Mouse (Mus musculus): ENCODE results near the gene Gabbr1. TPM values are rescaled to one million over a fixed set of nuclear protein-coding genes. Genes with fewer than 3 reads are reported as not detected.

Gene Gabbr1
- polyA plus RNA-seq (2015; fragmentation: Illumina TruSeq; extraction: RNeasy Lipid Tissue Mini Kit (QIAGEN cat#74804); ENCODE audit: low read depth, low replicate concordance), result 529 TPM

DNA sequence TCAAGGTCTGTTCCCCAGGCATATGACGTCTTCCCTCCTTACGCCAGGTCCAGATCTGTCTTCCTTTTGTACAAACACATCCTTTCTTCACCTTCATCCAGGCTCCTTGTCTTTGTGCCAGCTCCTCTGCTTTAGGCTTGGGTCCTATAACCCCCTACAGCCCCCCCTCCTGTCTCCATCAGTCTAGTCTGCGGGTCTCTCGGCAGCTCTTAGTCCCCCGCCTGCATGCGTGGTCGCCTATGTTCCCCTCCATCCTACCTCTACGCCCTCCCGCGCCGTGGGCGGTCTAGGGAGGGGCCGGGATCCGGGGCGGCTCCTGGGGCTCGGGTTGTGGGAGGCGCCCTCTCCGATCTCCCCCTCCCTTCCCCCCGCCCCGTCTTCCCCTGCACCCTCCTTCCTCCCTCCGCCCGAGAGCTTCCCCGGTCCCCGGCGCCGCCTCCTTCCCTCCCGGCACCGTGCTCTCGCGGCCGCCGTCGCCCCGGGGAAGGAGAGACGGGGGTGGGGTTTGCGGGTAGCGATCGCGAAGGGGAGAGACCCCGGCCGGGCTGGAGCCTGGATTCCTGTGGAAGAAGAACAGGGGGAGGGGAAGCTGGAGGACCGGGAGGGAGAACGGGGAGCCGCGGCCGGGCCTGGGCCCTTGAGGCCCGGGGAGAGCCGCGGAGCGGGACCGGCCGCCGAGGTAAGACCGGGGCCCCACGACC lies at the start of gene Gabbr1:
TSS of gene Gabbr1 (plus strand) at position 356 of the 701 bp plus-strand sequence.

DNA sequence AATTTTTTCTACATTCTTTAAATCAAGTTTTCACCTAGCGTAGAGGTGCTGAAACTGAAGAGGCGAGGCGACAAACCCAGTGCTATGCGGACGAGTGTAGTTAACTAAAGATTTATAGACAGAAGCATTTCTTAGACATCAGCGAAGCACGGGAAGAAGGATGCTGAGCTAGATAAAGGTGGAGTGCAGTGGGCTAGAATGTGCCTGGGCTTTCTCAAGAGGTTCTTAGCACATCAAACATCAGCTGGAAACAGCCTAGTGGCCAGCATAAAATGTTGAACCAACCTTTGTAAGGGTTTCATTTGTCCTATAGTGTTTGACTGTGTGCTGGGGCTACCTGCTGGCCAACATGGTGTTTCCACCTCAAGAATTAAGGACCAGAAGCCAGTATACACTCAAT lies 44.9 kb upstream of the Gabbr1 start, which contains the start of gene Zfp57:
TSS of gene Zfp57 (plus strand) at position 301 of the 400 bp plus-strand sequence.

DNA sequence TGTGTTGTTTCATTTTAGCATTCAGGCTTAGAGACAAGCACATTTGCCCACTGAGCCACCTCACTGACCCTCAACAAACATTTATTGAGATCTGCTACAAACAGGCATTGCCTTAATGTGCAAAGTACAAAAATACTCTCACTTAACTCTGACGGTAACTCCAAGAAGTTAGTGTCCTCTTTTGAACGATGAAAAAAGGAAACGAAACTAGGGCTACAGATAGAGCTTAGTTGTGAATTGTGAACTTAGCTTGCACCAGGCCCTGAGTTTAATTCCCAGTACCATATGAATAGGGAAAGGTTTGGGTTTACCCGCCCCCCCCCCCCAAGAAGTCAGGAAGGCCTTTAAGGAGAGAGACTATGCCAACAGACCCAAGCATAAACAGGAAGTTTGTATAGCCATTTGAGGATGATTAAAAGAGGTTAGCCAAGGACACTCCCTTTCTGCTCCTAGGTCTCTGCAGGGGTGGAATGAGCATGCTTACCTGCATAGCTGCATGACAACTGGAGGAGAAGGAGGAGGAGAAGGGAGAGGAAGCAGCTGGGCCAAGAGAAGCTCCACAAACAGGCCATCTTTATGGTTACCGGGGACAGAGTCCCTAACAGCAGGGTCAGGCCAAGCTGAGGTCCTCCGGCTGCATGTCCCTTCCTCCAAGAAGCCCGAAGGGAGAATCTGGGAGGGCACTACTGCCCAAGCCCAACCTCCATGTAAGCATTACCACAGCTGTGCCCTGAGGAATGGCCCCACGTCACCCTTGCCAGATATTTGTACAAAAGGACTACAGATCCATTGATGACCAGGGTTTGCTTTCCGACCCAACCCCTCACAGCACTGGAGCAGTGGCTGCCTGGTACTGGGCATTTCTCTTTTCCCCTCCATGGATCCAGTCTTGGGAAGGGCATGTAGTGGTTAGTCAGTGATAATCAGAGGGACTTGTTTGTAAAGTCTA lies 22.9 kb upstream of the Gabbr1 start, which contains the start of gene Mog:
TSS of gene Mog (minus strand) at position 771 of the 949 bp plus-strand sequence.

DNA sequence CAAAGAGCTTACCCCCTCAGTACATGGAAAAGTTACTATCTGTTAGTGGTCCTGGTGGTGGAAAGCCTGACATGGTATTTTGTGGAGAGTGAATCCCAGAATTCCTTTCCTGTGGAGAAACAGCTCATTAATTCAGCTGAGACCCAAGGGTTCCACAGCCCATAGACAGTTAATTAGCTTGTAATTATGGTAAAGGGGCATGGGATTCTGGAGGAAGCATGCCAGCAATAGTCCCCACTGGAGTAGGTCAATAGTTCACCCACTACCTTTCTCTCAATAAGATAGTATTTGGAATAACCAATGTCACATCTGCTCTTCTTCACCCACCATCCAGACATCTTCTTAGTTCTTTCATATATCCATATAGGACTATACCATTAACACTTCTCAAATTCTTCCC lies 42.6 kb downstream of the Gabbr1 start, which contains the start of gene Olfr90:
TSS of gene Olfr90 (minus strand) at position 101 of the 400 bp plus-strand sequence.

DNA sequence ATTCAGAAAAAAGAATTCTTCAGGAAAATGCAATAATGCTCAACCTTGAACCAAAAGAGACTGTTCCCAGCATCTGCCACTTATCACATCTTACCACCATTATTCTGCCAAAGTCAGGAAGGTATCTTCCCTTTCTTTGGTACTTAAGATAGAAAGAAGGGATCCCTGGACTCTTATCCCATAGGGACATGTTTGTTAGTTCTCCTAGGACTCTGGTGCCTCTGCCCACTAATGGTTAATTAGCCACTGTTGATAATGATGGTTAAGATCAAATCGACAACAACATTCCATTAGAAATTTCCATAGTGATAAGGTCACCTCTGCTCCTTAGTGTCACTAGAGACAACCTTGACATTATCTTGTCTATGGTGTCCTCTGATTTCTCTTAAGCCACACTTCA lies 52.4 kb downstream of the Gabbr1 start, which contains the start of gene Olfr91:
TSS of gene Olfr91 (minus strand) at position 101 of the 400 bp plus-strand sequence.

DNA sequence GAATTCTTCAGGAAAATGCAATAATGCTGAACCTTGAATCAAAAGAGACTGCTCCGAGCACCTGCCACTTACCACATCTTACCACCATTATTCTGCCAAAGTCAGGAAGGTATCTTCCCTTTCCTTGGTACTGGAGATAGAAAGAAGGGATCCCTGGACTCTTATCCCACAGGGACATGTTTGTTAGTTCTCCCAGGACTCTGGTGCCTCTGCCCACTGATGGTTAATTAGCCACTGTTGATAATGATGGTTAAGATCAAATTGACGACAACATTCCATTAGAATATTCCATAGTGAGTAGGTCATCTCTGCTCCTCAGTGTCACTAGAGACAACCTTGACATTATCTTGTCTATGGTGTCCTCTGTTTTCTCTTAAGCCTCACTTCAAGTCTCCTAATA lies 74.2 kb downstream of the Gabbr1 start, which contains the start of gene Olfr92:
TSS of gene Olfr92 (minus strand) at position 101 of the 400 bp plus-strand sequence.

Other genes with a start within 250 kb of the Gabbr1 start
- not detected for gene H2-M10.6, start 233.8 kb upstream of the Gabbr1 start, polyA plus RNA-seq (2015; fragmentation: Illumina TruSeq; extraction: RNeasy Lipid Tissue Mini Kit (QIAGEN cat#74804); ENCODE audit: low read depth, low replicate concordance)
- gene Trim26, start 208.8 kb upstream of the Gabbr1 start, polyA plus RNA-seq (2015; fragmentation: Illumina TruSeq; extraction: RNeasy Lipid Tissue Mini Kit (QIAGEN cat#74804); ENCODE audit: low read depth, low replicate concordance), result 18.4 TPM
- gene Trim15, start 178.8 kb upstream of the Gabbr1 start, polyA plus RNA-seq (2015; fragmentation: Illumina TruSeq; extraction: RNeasy Lipid Tissue Mini Kit (QIAGEN cat#74804); ENCODE audit: low read depth, low replicate concordance), result not detected
- not detected for gene Trim10, start 176.4 kb upstream of the Gabbr1 start, polyA plus RNA-seq (2015; fragmentation: Illumina TruSeq; extraction: RNeasy Lipid Tissue Mini Kit (QIAGEN cat#74804); ENCODE audit: low read depth, low replicate concordance)
- 0.42 TPM for gene Trim40, start 155.8 kb upstream of the Gabbr1 start, polyA plus RNA-seq (2015; fragmentation: Illumina TruSeq; extraction: RNeasy Lipid Tissue Mini Kit (QIAGEN cat#74804); ENCODE audit: low read depth, low replicate concordance)
- gene Trim31, start 147.8 kb upstream of the Gabbr1 start, polyA plus RNA-seq (2015; fragmentation: Illumina TruSeq; extraction: RNeasy Lipid Tissue Mini Kit (QIAGEN cat#74804); ENCODE audit: low read depth, low replicate concordance), result not detected
- gene Rnf39, start 103.0 kb upstream of the Gabbr1 start, polyA plus RNA-seq (2015; fragmentation: Illumina TruSeq; extraction: RNeasy Lipid Tissue Mini Kit (QIAGEN cat#74804); ENCODE audit: low read depth, low replicate concordance), result 5.6 TPM
- 197 TPM for gene Ppp1r11, start 94.2 kb upstream of the Gabbr1 start, polyA plus RNA-seq (2015; fragmentation: Illumina TruSeq; extraction: RNeasy Lipid Tissue Mini Kit (QIAGEN cat#74804); ENCODE audit: low read depth, low replicate concordance)
- 60.3 TPM for gene Znrd1, start 87.4 kb upstream of the Gabbr1 start, polyA plus RNA-seq (2015; fragmentation: Illumina TruSeq; extraction: RNeasy Lipid Tissue Mini Kit (QIAGEN cat#74804); ENCODE audit: low read depth, low replicate concordance)
- gene Znrd1as, start 87.4 kb upstream of the Gabbr1 start, polyA plus RNA-seq (2015; fragmentation: Illumina TruSeq; extraction: RNeasy Lipid Tissue Mini Kit (QIAGEN cat#74804); ENCODE audit: low read depth, low replicate concordance), result 8.0 TPM
- gene 2410137M14Rik, start 64.7 kb upstream of the Gabbr1 start, polyA plus RNA-seq (2015; fragmentation: Illumina TruSeq; extraction: RNeasy Lipid Tissue Mini Kit (QIAGEN cat#74804); ENCODE audit: low read depth, low replicate concordance), result 0.74 TPM
- gene H2-M5, start 56.4 kb upstream of the Gabbr1 start, polyA plus RNA-seq (2015; fragmentation: Illumina TruSeq; extraction: RNeasy Lipid Tissue Mini Kit (QIAGEN cat#74804); ENCODE audit: low read depth, low replicate concordance), result 1.2 TPM
- gene Zfp57, start 44.8 kb upstream of the Gabbr1 start, polyA plus RNA-seq (2015; fragmentation: Illumina TruSeq; extraction: RNeasy Lipid Tissue Mini Kit (QIAGEN cat#74804); ENCODE audit: low read depth, low replicate concordance), result 12.3 TPM
- gene Mog, start 22.6 kb upstream of the Gabbr1 start, polyA plus RNA-seq (2015; fragmentation: Illumina TruSeq; extraction: RNeasy Lipid Tissue Mini Kit (QIAGEN cat#74804); ENCODE audit: low read depth, low replicate concordance), result 122 TPM
- not detected for gene Olfr90, start 42.5 kb downstream of the Gabbr1 start, polyA plus RNA-seq (2015; fragmentation: Illumina TruSeq; extraction: RNeasy Lipid Tissue Mini Kit (QIAGEN cat#74804); ENCODE audit: low read depth, low replicate concordance)
- not detected for gene Olfr91, start 52.3 kb downstream of the Gabbr1 start, polyA plus RNA-seq (2015; fragmentation: Illumina TruSeq; extraction: RNeasy Lipid Tissue Mini Kit (QIAGEN cat#74804); ENCODE audit: low read depth, low replicate concordance)
- gene Olfr92, start 74.1 kb downstream of the Gabbr1 start, polyA plus RNA-seq (2015; fragmentation: Illumina TruSeq; extraction: RNeasy Lipid Tissue Mini Kit (QIAGEN cat#74804); ENCODE audit: low read depth, low replicate concordance), result not detected
- not detected for gene Olfr93, start 115.5 kb downstream of the Gabbr1 start, polyA plus RNA-seq (2015; fragmentation: Illumina TruSeq; extraction: RNeasy Lipid Tissue Mini Kit (QIAGEN cat#74804); ENCODE audit: low read depth, low replicate concordance)
- not detected for gene Ubd, start 147.9 kb downstream of the Gabbr1 start, polyA plus RNA-seq (2015; fragmentation: Illumina TruSeq; extraction: RNeasy Lipid Tissue Mini Kit (QIAGEN cat#74804); ENCODE audit: low read depth, low replicate concordance)
- gene Olfr94, start 155.0 kb downstream of the Gabbr1 start, polyA plus RNA-seq (2015; fragmentation: Illumina TruSeq; extraction: RNeasy Lipid Tissue Mini Kit (QIAGEN cat#74804); ENCODE audit: low read depth, low replicate concordance), result not detected
- gene Olfr95, start 167.2 kb downstream of the Gabbr1 start, polyA plus RNA-seq (2015; fragmentation: Illumina TruSeq; extraction: RNeasy Lipid Tissue Mini Kit (QIAGEN cat#74804); ENCODE audit: low read depth, low replicate concordance), result not detected
- gene Olfr96, start 174.2 kb downstream of the Gabbr1 start, polyA plus RNA-seq (2015; fragmentation: Illumina TruSeq; extraction: RNeasy Lipid Tissue Mini Kit (QIAGEN cat#74804); ENCODE audit: low read depth, low replicate concordance), result not detected
- gene Olfr97, start 191.4 kb downstream of the Gabbr1 start, polyA plus RNA-seq (2015; fragmentation: Illumina TruSeq; extraction: RNeasy Lipid Tissue Mini Kit (QIAGEN cat#74804); ENCODE audit: low read depth, low replicate concordance), result not detected
- gene Olfr98, start 217.8 kb downstream of the Gabbr1 start, polyA plus RNA-seq (2015; fragmentation: Illumina TruSeq; extraction: RNeasy Lipid Tissue Mini Kit (QIAGEN cat#74804); ENCODE audit: low read depth, low replicate concordance), result not detected
- gene H2-M3, start 224.3 kb downstream of the Gabbr1 start, polyA plus RNA-seq (2015; fragmentation: Illumina TruSeq; extraction: RNeasy Lipid Tissue Mini Kit (QIAGEN cat#74804); ENCODE audit: low read depth, low replicate concordance), result 5.0 TPM
- not detected for gene Olfr99, start 237.5 kb downstream of the Gabbr1 start, polyA plus RNA-seq (2015; fragmentation: Illumina TruSeq; extraction: RNeasy Lipid Tissue Mini Kit (QIAGEN cat#74804); ENCODE audit: low read depth, low replicate concordance)